9 mouse cellular contexts compared by ENCODE assay signal in genomic region chr11:69760160-69760900, GRCm38 (mm10). TPM values are rescaled to one million over a fixed set of nuclear protein-coding genes. Genes with fewer than 3 reads are reported as not detected.
DNase-seq lines count a peak whose midpoint lies in the region; ATAC-seq and TF ChIP-seq lines count a peak whose summit lies in the region.
"Had no signal": no experiment of that assay in that cellular context is flagged by ENCODE, and none has a peak within 500 bp of the region (broad histone marks: within the 10 kb centered on the region; RNA-seq: fewer than 3 reads in every experiment).

No protein-coding gene starts in this region.

- H3K4me3 ChIP-seq in kidney, adult 2 months (ENCODE audit: insufficient read depth, low read depth, low read length): no peak overlapping the region
- peak overlapping the region; percentile 52; the same call in 1 of the 2 replicates for H3K4me3 ChIP-seq in hindbrain, embryonic 12.5 days
- peak overlapping the region; percentile 54; the same call in 1 of the 2 replicates for H3K4me3 ChIP-seq in midbrain, embryonic 12.5 days

- peak overlapping the region; percentile 76 for H3K4me2 ChIP-seq in hindbrain, embryonic 12.5 days (replicated peaks)
- peak overlapping the region; percentile 89 for H3K4me2 ChIP-seq in midbrain, embryonic 12.5 days (replicated peaks)

- DNase-seq in kidney, adult 9 months: peak; percentile 28
- no peak for DNase-seq in kidney, adult 2 months
- DNase-seq in cerebellum, adult 9-11 months: peak; percentile 74
- DNase-seq in embryo, embryonic 9.5 days (ENCODE audit: extremely low spot score): no peak
- no peak for DNase-seq in kidney, postnatal 4 days
- DNase-seq in adrenal gland, adult 8-10 months: no peak

- no peaks in the 10 kb centered on the region for H3K36me3 ChIP-seq in kidney, adult 2 months (ENCODE audit: control insufficient read depth, insufficient read depth, low read length)
- H3K36me3 ChIP-seq in hindbrain, embryonic 12.5 days: no peaks in the 10 kb centered on the region
- no peaks in the 10 kb centered on the region for H3K36me3 ChIP-seq in midbrain, embryonic 12.5 days

- no peaks in the 10 kb centered on the region for H3K27me3 ChIP-seq in kidney, adult 2 months (replicated peaks; ENCODE audit: control insufficient read depth, insufficient read depth, low read length)
- H3K27me3 ChIP-seq in hindbrain, embryonic 12.5 days: no peaks in the 10 kb centered on the region
- H3K27me3 ChIP-seq in midbrain, embryonic 12.5 days: no peaks in the 10 kb centered on the region
- H3K27me3 ChIP-seq: Patski had no signal

- no peak overlapping the region for H3K27ac ChIP-seq in kidney, adult 2 months (ENCODE audit: insufficient read depth, low read depth, low read length)
- H3K27ac ChIP-seq in hindbrain, embryonic 12.5 days: peak overlapping the region; percentile 98
- peak overlapping the region; percentile 98 for H3K27ac ChIP-seq in midbrain, embryonic 12.5 days (replicated peaks)

- peaks cover 7% of the 10 kb centered on the region; the same call in 1 of the 2 replicates for H3K4me1 ChIP-seq in kidney, adult 2 months (ENCODE audit: control insufficient read depth, insufficient read depth, low read length)
- peaks cover 34% of the 10 kb centered on the region for H3K4me1 ChIP-seq in hindbrain, embryonic 12.5 days
- peaks cover 35% of the 10 kb centered on the region for H3K4me1 ChIP-seq in midbrain, embryonic 12.5 days

- no peak for TF ChIP-seq POLR2A in kidney, adult 2 months (IDR thresholded peaks at IDR 0.05; ENCODE audit: low read depth, low read length)

- no peak for ATAC-seq in hindbrain, embryonic 12.5 days (ENCODE audit: low FRiP score)
- ATAC-seq in midbrain, embryonic 12.5 days (ENCODE audit: low FRiP score, low read depth): no peak
- ATAC-seq: Patski had no signal

- WGBS in kidney, adult 2 months: 90% methylated on average over 14 of the region's 14 CpGs
- WGBS in hindbrain, embryonic 12.5 days: 85% methylated on average over 14 of the region's 14 CpGs
- 77% methylated on average over 14 of the region's 14 CpGs for WGBS in midbrain, embryonic 12.5 days

- H3K9ac ChIP-seq in hindbrain, embryonic 12.5 days: peak overlapping the region; percentile 81
- H3K9ac ChIP-seq in midbrain, embryonic 12.5 days (replicated peaks): peak overlapping the region; percentile 61

- TF ChIP-seq CTCF in kidney, adult 2 months (conservative IDR thresholded peaks at IDR 0.05; ENCODE audit: insufficient read depth, insufficient read length, low read depth, low read length): no peak

- H3K9me3 ChIP-seq in hindbrain, embryonic 12.5 days (replicated peaks): no peaks in the 10 kb centered on the region
- no peaks in the 10 kb centered on the region for H3K9me3 ChIP-seq in midbrain, embryonic 12.5 days

RNA-seq across cellular contexts. Expression of gene Slc35g3, which starts 1.4 kb away (rescaled TPM):
- 0.05 and 0.10 TPM in 2 replicates for polyA plus RNA-seq in kidney, adult 2 months (2012; rRNA removed)
- 0.40 and 0.61 TPM in 2 replicates for polyA plus RNA-seq in hindbrain, embryonic 12.5 days (2016; fragmentation: Nextera tagmentation; extraction: Ambion mirVana)
- 0.18 and 0.27 TPM in 2 replicates for polyA plus RNA-seq in midbrain, embryonic 12.5 days (2016; fragmentation: Nextera tagmentation; extraction: Ambion mirVana)
- not detected for total RNA-seq in adrenal gland, adult 8-10 months (2022)

RNA-seq across cellular contexts. Expression of gene Polr2a, which starts 1.9 kb away (rescaled TPM):
- polyA plus RNA-seq in kidney, adult 2 months (2012; rRNA removed): 25.3 and 37.8 TPM in 2 replicates
- 32.2 and 39.0 TPM in 2 replicates for polyA plus RNA-seq in hindbrain, embryonic 12.5 days (2016; fragmentation: Nextera tagmentation; extraction: Ambion mirVana)
- polyA plus RNA-seq in midbrain, embryonic 12.5 days (2016; fragmentation: Nextera tagmentation; extraction: Ambion mirVana): 32.0 and 37.1 TPM in 2 replicates
- 100 to 1,000 TPM in 2 of 4 experiments, 10 to 100 TPM in 2; 85.2 to 125 (median 101) TPM for total RNA-seq in adrenal gland, adult 8-10 months (2022)

RNA-seq across cellular contexts. Expression of gene Zbtb4, which starts 5.4 kb away (rescaled TPM):
- 22.3 and 24.4 TPM in 2 replicates for polyA plus RNA-seq in kidney, adult 2 months (2012; rRNA removed)
- 2.3 and 2.4 TPM in 2 replicates for polyA plus RNA-seq in hindbrain, embryonic 12.5 days (2016; fragmentation: Nextera tagmentation; extraction: Ambion mirVana)
- polyA plus RNA-seq in midbrain, embryonic 12.5 days (2016; fragmentation: Nextera tagmentation; extraction: Ambion mirVana): 2.0 TPM in 2 replicates
- total RNA-seq in adrenal gland, adult 8-10 months (2022): 100 to 1,000 TPM in 2 of 4 experiments, 10 to 100 TPM in 2; 73.0 to 121 (median 97.6) TPM

RNA-seq across cellular contexts. Expression of gene Chrnb1, which starts 35.4 kb away (rescaled TPM):
- polyA plus RNA-seq in kidney, adult 2 months (2012; rRNA removed): 11.9 and 14.3 TPM in 2 replicates
- 3.0 and 5.9 TPM in 2 replicates for polyA plus RNA-seq in hindbrain, embryonic 12.5 days (2016; fragmentation: Nextera tagmentation; extraction: Ambion mirVana)
- 1.3 and 1.7 TPM in 2 replicates for polyA plus RNA-seq in midbrain, embryonic 12.5 days (2016; fragmentation: Nextera tagmentation; extraction: Ambion mirVana)
- total RNA-seq in adrenal gland, adult 8-10 months (2022): 1 to 10 TPM; 1.5 to 8.1 (median 5.0) TPM

RNA-seq across cellular contexts. Expression of gene Fgf11, which starts 41.3 kb away (rescaled TPM):
- 2.6 and 3.3 TPM in 2 replicates for polyA plus RNA-seq in kidney, adult 2 months (2012; rRNA removed)
- 3.7 and 4.2 TPM in 2 replicates for polyA plus RNA-seq in hindbrain, embryonic 12.5 days (2016; fragmentation: Nextera tagmentation; extraction: Ambion mirVana)
- polyA plus RNA-seq in midbrain, embryonic 12.5 days (2016; fragmentation: Nextera tagmentation; extraction: Ambion mirVana): 2.7 and 2.9 TPM in 2 replicates
- total RNA-seq in adrenal gland, adult 8-10 months (2022): 10 to 100 TPM in 2 of 4 experiments, 1 to 10 TPM in 2; 2.5 to 32.7 (median 16.9) TPM

Comparison
In these comparisons a context has a peak if more than half of its experiments do, and no peak if none do; other contexts are left out.
1. DNase-seq: peak in kidney, adult 9 months (single experiment) and cerebellum, adult 9-11 months (single experiment); none in kidney, adult 2 months (single experiment), embryo, embryonic 9.5 days (single experiment), kidney, postnatal 4 days (0 of 2) and adrenal gland, adult 8-10 months (single experiment).